Mouse (Mus musculus) lung, postnatal 4 days (tissue): ENCODE measurements at regions not wholly inside any gene's neighbourhood (a gene's known extent, or its start where the extent isn't known, plus 50 kb on each side); places are given as distances from the start of the nearest gene placed in this dataset.
A peak's percentile ranks its signal among the peaks of the same experiment; 100 is the strongest.

ENCODE experiments used
- DNase-seq, 2 experiments: peaks; one replicate each; pipeline ENCODE4 v3.0.0; 2021

GRCm38 (mm10) chr13:28750949-28751692 lies 202.4 kb downstream of the Sox4 start:
- peak; percentile 43 to 44 for DNase-seq

- DNase-seq, result no peak
These were observed 213.3 kb downstream of the Sox4 start for GRCm38 (mm10) chr13:28740158-28740670.

- DNase-seq, result peak; percentile 48 to 55
These were observed 215.1 kb downstream of the Sox4 start for GRCm38 (mm10) chr13:28738160-28739100.

GRCm38 (mm10) chr13:28732475-28732874 lies 221.0 kb downstream of the Sox4 start:
- DNase-seq, result no peak

GRCm38 (mm10) chr13:28732036-28732435 lies 221.5 kb downstream of the Sox4 start:
- no peak for DNase-seq

- DNase-seq, result no peak
These were observed 223.4 kb downstream of the Sox4 start for GRCm38 (mm10) chr13:28730059-28730580.

GRCm38 (mm10) chr13:28728768-28729167 lies 224.7 kb downstream of the Sox4 start:
- DNase-seq, result no peak

GRCm38 (mm10) chr13:28724300-28724699 lies 229.2 kb downstream of the Sox4 start:
- DNase-seq, result peak; percentile 40 to 50

- DNase-seq, result no peak
These were observed 231.4 kb downstream of the Sox4 start for GRCm38 (mm10) chr13:28722074-28722473.

GRCm38 (mm10) chr13:28721548-28721981 lies 231.9 kb downstream of the Sox4 start:
- peak; percentile 16 to 29 for DNase-seq

- DNase-seq, result peak in 1 of 2 experiments; percentile 15
These were observed 232.8 kb downstream of the Sox4 start for GRCm38 (mm10) chr13:28720639-28721239.

GRCm38 (mm10) chr13:28720169-28720568 lies 233.3 kb downstream of the Sox4 start:
- no peak for DNase-seq

GRCm38 (mm10) chr13:28718868-28719265 lies 234.6 kb downstream of the Sox4 start:
- DNase-seq, result no peak

- DNase-seq, result peak; percentile 43 to 67
These were observed 235.2 kb downstream of the Sox4 start for GRCm38 (mm10) chr13:28718169-28718867.

GRCm38 (mm10) chr13:28717404-28717803 lies 236.1 kb downstream of the Sox4 start:
- DNase-seq, result no peak

- no peak for DNase-seq
These were observed 243.5 kb downstream of the Sox4 start for GRCm38 (mm10) chr13:28709966-28710365.

GRCm38 (mm10) chr13:28701309-28701708 lies 252.2 kb downstream of the Sox4 start:
- DNase-seq, result no peak

- DNase-seq, result no peak
These were observed 253.4 kb downstream of the Sox4 start for GRCm38 (mm10) chr13:28700081-28700480.

GRCm38 (mm10) chr13:28699490-28700032 lies 254.0 kb downstream of the Sox4 start:
- no peak for DNase-seq

GRCm38 (mm10) chr13:28697796-28698678 lies 255.5 kb downstream of the Sox4 start:
- no peak for DNase-seq

- DNase-seq, result no peak
These were observed 260.4 kb downstream of the Sox4 start for GRCm38 (mm10) chr13:28693078-28693477.
